Mouse (Mus musculus): ENCODE data around the gene Spns2. TPM values are rescaled to one million over a fixed set of nuclear protein-coding genes. Genes with fewer than 3 reads are reported as not detected.

The Spns2 gene
- polyA plus RNA-seq, 1 experiment from 2014 or later, result 23.6 TPM

GRCm38 (mm10) chr11:72405532-72405931 is 84.2 kb downstream of the Spns2 start:
- 56% methylated on average over 4 of the region's 4 CpGs for WGBS
- Histone ChIP-seq H3K4me3 (ENCODE audit: low read depth, low read length) (no peak overlapping the region), H3K27ac (replicated peaks) (no peak overlapping the region), H3K9ac (ENCODE audit: low read length) (no peak overlapping the region), H3K4me2 (replicated peaks; ENCODE audit: low read depth) (no peak overlapping the region), H3K9me3 (ENCODE audit: control insufficient read depth, low read length) (no peaks in the 10 kb centered on the region), H3K36me3 (ENCODE audit: control insufficient read depth, insufficient read depth, low read length) (no peaks in the 10 kb centered on the region; the same call in none of the 2 replicates), H3K27me3 (ENCODE audit: control insufficient read depth, insufficient read depth, low read length) (no peaks in the 10 kb centered on the region), H3K4me1 (replicated peaks; ENCODE audit: control insufficient read depth, insufficient read depth) (peaks cover 3% of the 10 kb centered on the region)
- DNase-seq (ENCODE audit: low spot score), result no peak
- TF ChIP-seq EP300 (optimal IDR thresholded peaks at IDR 0.05) (no peak), CTCF (IDR thresholded peaks at IDR 0.05; ENCODE audit: low read depth) (no peak)
- no peak for ATAC-seq (ENCODE audit: low FRiP score, low TSS enrichment)

DNA sequence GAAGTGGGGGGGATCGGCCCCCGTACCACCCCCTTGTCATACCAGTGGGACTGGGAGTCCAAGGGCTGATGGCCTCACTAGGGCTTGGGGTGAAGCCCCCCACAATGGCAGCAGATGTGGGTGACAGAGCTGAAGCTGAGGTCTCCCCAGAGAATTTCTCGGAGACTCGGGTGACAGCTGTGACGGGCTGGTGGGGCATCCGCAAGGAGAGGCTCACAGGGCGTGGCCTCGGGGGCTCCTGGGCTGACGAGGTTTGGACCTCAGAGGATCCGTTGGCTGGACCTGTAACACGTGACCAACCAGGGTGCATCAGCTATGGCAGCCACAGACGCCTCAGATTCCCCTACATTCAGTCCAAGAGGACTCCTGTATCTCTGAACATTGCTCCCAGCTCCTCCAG is 86.7 kb downstream of the Spns2 start:
- H3K4me1 ChIP-seq (replicated peaks; ENCODE audit: control insufficient read depth, insufficient read depth), result peaks cover 3% of the 10 kb centered on the region
- no peak for ATAC-seq (ENCODE audit: low FRiP score, low TSS enrichment)
- 85% methylated on average over 12 of the region's 12 CpGs for WGBS

DNA sequence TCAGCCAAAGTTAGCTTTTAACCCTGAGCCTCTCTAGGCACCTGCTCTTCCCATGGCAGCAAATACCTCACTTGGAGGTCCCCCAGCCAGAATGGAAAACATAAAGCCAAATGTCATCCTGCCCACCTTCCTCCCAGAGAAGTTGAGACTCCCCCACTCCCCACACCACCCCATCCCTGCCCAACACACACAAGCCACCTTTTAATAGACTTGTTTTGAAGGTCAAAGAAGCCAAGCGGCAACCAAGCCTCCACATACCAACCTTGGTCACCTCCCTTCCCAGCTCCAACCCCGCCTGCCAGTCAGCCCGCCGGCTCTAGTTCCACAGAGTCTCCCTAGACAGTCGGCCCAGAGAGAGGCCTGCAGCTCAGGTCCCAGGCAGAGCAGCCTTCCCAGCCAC is 87.7 kb downstream of the Spns2 start:
- H3K27me3 ChIP-seq (ENCODE audit: control insufficient read depth, insufficient read depth, low read length), result no peaks in the 10 kb centered on the region
- H3K36me3 ChIP-seq (ENCODE audit: control insufficient read depth, insufficient read depth, low read length), result no peaks in the 10 kb centered on the region; the same call in none of the 2 replicates
- H3K27ac ChIP-seq (replicated peaks), result no peak overlapping the region
- ATAC-seq (ENCODE audit: low FRiP score, low TSS enrichment) (no peak), DNase-seq (ENCODE audit: low spot score) (no peak)
- WGBS, result 59% methylated on average over 5 of the region's 5 CpGs
- no peak overlapping the region for H3K9ac ChIP-seq (ENCODE audit: low read length)
- H3K4me2 ChIP-seq (replicated peaks; ENCODE audit: low read depth), result no peak overlapping the region
- H3K9me3 ChIP-seq (ENCODE audit: control insufficient read depth, low read length), result no peaks in the 10 kb centered on the region
- peaks cover 6% of the 10 kb centered on the region for H3K4me1 ChIP-seq (replicated peaks; ENCODE audit: control insufficient read depth, insufficient read depth)
- no peak overlapping the region for H3K4me3 ChIP-seq (ENCODE audit: low read depth, low read length)
- TF ChIP-seq CTCF (IDR thresholded peaks at IDR 0.05; ENCODE audit: low read depth), result no peak
- TF ChIP-seq EP300 (optimal IDR thresholded peaks at IDR 0.05), result no peak

More for the DNA sequence above, 86.7 kb downstream of the Spns2 start:
- Histone ChIP-seq H3K27ac (replicated peaks) (no peak overlapping the region), H3K4me3 (ENCODE audit: low read depth, low read length) (no peak overlapping the region), H3K27me3 (ENCODE audit: control insufficient read depth, insufficient read depth, low read length) (no peaks in the 10 kb centered on the region), H3K9ac (ENCODE audit: low read length) (no peak overlapping the region), H3K4me2 (replicated peaks; ENCODE audit: low read depth) (no peak overlapping the region), H3K9me3 (ENCODE audit: control insufficient read depth, low read length) (no peaks in the 10 kb centered on the region), H3K36me3 (ENCODE audit: control insufficient read depth, insufficient read depth, low read length) (no peaks in the 10 kb centered on the region; the same call in none of the 2 replicates)
- TF ChIP-seq EP300 (optimal IDR thresholded peaks at IDR 0.05), result no peak
- no peak for TF ChIP-seq CTCF (IDR thresholded peaks at IDR 0.05; ENCODE audit: low read depth)
- DNase-seq (ENCODE audit: low spot score), result no peak

Other genes with a start within 250 kb of the Spns2 start
- 0.06 and 0.12 TPM in 2 replicates for gene Slc13a5, start 222.7 kb downstream of the Spns2 start, polyA plus RNA-seq (2015; fragmentation: Nextera tagmentation; extraction: Ambion mirVana)
- 22.6 and 23.3 TPM in 2 replicates for gene Xaf1, start 188.3 kb downstream of the Spns2 start, polyA plus RNA-seq (2015; fragmentation: Nextera tagmentation; extraction: Ambion mirVana)
- gene Fbxo39, start 175.5 kb downstream of the Spns2 start, polyA plus RNA-seq (2015; fragmentation: Nextera tagmentation; extraction: Ambion mirVana), result not detected in 2 replicates
- 0.13 TPM in 1 of 2 replicates, not detected in the other for gene Tekt1, start 127.5 kb downstream of the Spns2 start, polyA plus RNA-seq (2015; fragmentation: Nextera tagmentation; extraction: Ambion mirVana)
- 25.8 and 26.9 TPM in 2 replicates for gene Smtnl2, start 78.2 kb downstream of the Spns2 start, polyA plus RNA-seq (2015; fragmentation: Nextera tagmentation; extraction: Ambion mirVana)
- gene Ggt6, start 54.4 kb downstream of the Spns2 start, polyA plus RNA-seq (2015; fragmentation: Nextera tagmentation; extraction: Ambion mirVana), result 12.9 and 13.0 TPM in 2 replicates
- 52.2 and 57.6 TPM in 2 replicates for gene Mybbp1a, start 48.5 kb downstream of the Spns2 start, polyA plus RNA-seq (2015; fragmentation: Nextera tagmentation; extraction: Ambion mirVana)
- gene Spns3, start 60.6 kb upstream of the Spns2 start, polyA plus RNA-seq (2015; fragmentation: Nextera tagmentation; extraction: Ambion mirVana), result 0.75 and 1.0 TPM in 2 replicates
- 43.6 and 43.7 TPM in 2 replicates for gene Ube2g1, start 117.4 kb upstream of the Spns2 start, polyA plus RNA-seq (2015; fragmentation: Nextera tagmentation; extraction: Ambion mirVana)
- gene Ankfy1, start 200.1 kb upstream of the Spns2 start, polyA plus RNA-seq (2015; fragmentation: Nextera tagmentation; extraction: Ambion mirVana), result 7.7 and 8.4 TPM in 2 replicates

Measured in stomach, postnatal 0 days (tissue).